Mouse (Mus musculus): ENCODE data around the gene Isca1. TPM values are rescaled to one million over a fixed set of nuclear protein-coding genes. Genes with fewer than 3 reads are reported as not detected.
"Not testable (repeated sequence)": the region's sequence is repeated elsewhere in the genome, so short reads cannot be mapped to it uniquely, and the experiment has no call there.

Gene Isca1
- polyA plus RNA-seq, 1 experiment from 2014 or later = 153 TPM

DNA sequence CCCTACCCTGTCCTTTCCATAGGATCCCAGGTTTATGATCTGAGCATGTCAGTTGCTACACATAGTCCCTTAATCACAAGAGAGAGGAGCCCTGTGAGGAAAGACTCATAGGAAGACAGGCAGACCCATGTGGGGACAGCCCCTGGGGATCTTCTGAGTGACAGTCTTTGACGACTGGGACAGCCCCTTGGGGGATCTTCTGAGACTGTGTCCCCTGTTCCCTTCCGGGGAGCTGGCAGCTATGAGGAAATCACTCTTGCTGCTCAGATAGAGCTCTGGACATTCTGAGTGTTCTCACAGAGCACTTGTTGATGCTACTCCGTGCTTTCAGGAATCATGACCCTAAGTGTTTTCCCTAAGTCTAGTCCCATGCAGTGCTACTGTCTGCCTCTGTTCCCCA lies 55.9 kb downstream of the Isca1 start:
- no peaks in the 10 kb centered on the region for H3K4me1 ChIP-seq (replicated peaks; ENCODE audit: insufficient read depth, low read length)
- WGBS = 44% methylated on average over 3 of the region's 3 CpGs
- DNase-seq (ENCODE audit: low spot score) (no peak), ATAC-seq (replicated peaks; ENCODE audit: low FRiP score, low read depth) (no peak)
- H3K9ac ChIP-seq (ENCODE audit: low read depth, low read length) = no peak overlapping the region
- no peak for TF ChIP-seq CTCF (IDR thresholded peaks at IDR 0.05; ENCODE audit: low read depth)
- H3K36me3 ChIP-seq (ENCODE audit: insufficient read depth, low read length) = no peaks in the 10 kb centered on the region
- H3K27me3 ChIP-seq (ENCODE audit: insufficient read depth, low read length) = no peaks in the 10 kb centered on the region
- H3K9me3 ChIP-seq (replicated peaks; ENCODE audit: low read length) = no peaks in the 10 kb centered on the region
- H3K27ac ChIP-seq = no peak overlapping the region
- H3K4me3 ChIP-seq (replicated peaks; ENCODE audit: low read depth, low read length) = no peak overlapping the region
- H3K4me2 ChIP-seq (ENCODE audit: low read length) = no peak overlapping the region

DNA sequence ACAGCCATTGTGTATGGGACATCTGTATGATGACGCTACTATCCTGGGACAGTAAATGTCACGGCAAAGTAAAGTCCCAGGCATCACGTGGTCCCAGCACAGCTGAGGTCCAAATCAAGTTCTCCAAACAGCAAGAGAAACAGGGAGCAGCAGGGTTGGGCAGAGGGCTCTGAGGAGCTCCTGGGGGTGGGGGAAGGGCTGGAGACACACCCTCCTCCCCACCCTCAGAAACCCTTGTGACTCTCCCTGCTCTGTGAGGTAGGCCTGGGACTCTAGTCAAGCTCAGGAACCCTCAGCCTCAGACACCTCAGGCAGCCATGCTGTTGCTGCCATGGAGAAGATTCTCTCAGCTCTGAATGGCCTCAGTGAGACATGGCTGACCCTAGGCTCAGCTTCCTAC lies 57.6 kb downstream of the Isca1 start, which contains the start of gene Spata31d1b:
Gene Spata31d1b (plus strand): TSS at position 301 of the 400 bp plus-strand sequence.
- not testable (repeated sequence) for H3K9me3 ChIP-seq (replicated peaks; ENCODE audit: low read length); H3K4me1 ChIP-seq (replicated peaks; ENCODE audit: insufficient read depth, low read length); ATAC-seq (replicated peaks; ENCODE audit: low FRiP score, low read depth); H3K4me3 ChIP-seq (replicated peaks; ENCODE audit: low read depth, low read length); H3K27me3 ChIP-seq (ENCODE audit: insufficient read depth, low read length); H3K4me2 ChIP-seq (ENCODE audit: low read length); H3K27ac ChIP-seq; DNase-seq (ENCODE audit: low spot score); H3K9ac ChIP-seq (ENCODE audit: low read depth, low read length); H3K36me3 ChIP-seq (ENCODE audit: insufficient read depth, low read length)
- WGBS = 67% methylated on average over 3 of the region's 3 CpGs

- no peaks in the 10 kb centered on the region for H3K27me3 ChIP-seq (ENCODE audit: insufficient read depth, low read length)
- no peak for TF ChIP-seq CTCF (IDR thresholded peaks at IDR 0.05; ENCODE audit: low read depth)
- 90% methylated on average over 15 of the region's 15 CpGs for WGBS
- H3K4me1 ChIP-seq (replicated peaks; ENCODE audit: insufficient read depth, low read length) = no peaks in the 10 kb centered on the region
- H3K27ac ChIP-seq = no peak within 1 kb of the TSS
- ATAC-seq (replicated peaks; ENCODE audit: low FRiP score, low read depth) (no peak), DNase-seq (ENCODE audit: low spot score) (no peak)
- H3K4me2 ChIP-seq (ENCODE audit: low read length) = no peak within 1 kb of the TSS
- no peak within 1 kb of the TSS for H3K9ac ChIP-seq (ENCODE audit: low read depth, low read length)
- no peaks in the 10 kb centered on the region for H3K9me3 ChIP-seq (replicated peaks; ENCODE audit: low read length)
- no peak within 1 kb of the TSS for H3K4me3 ChIP-seq (replicated peaks; ENCODE audit: low read depth, low read length)
- no peaks in the 10 kb centered on the region for H3K36me3 ChIP-seq (ENCODE audit: insufficient read depth, low read length)
Observed at GRCm38 (mm10) chr13:59710230-59710629, 59.4 kb downstream of the Isca1 start, which contains the start of gene Spata31d1a. Gene Spata31d1a (minus strand): TSS chr13:59710330.

Other genes with a start within 250 kb of the Isca1 start
- 10.1 and 13.9 TPM in 2 replicates for gene Agtpbp1, start 184.6 kb downstream of the Isca1 start, polyA plus RNA-seq (2015; fragmentation: Nextera tagmentation; extraction: Ambion mirVana)
- 87.2 and 91.9 TPM in 2 replicates for gene Naa35, start 184.6 kb downstream of the Isca1 start, polyA plus RNA-seq (2015; fragmentation: Nextera tagmentation; extraction: Ambion mirVana)
- gene Golm1, start 94.0 kb downstream of the Isca1 start, polyA plus RNA-seq (2015; fragmentation: Nextera tagmentation; extraction: Ambion mirVana) = 22.9 and 23.0 TPM in 2 replicates
- not detected in 2 replicates for gene 4921517D22Rik, start 75.7 kb downstream of the Isca1 start, polyA plus RNA-seq (2015; fragmentation: Nextera tagmentation; extraction: Ambion mirVana)
- gene Spata31d1a, start 59.5 kb downstream of the Isca1 start, polyA plus RNA-seq (2015; fragmentation: Nextera tagmentation; extraction: Ambion mirVana) = 0.19 TPM in 1 of 2 replicates, not detected in the other
- gene Spata31d1b, start 57.5 kb downstream of the Isca1 start, polyA plus RNA-seq (2015; fragmentation: Nextera tagmentation; extraction: Ambion mirVana) = not detected in 2 replicates
- not detected in 2 replicates for gene Spata31d1d, start 38.1 kb downstream of the Isca1 start, polyA plus RNA-seq (2015; fragmentation: Nextera tagmentation; extraction: Ambion mirVana)
- gene 1700014D04Rik, start 23.1 kb downstream of the Isca1 start, polyA plus RNA-seq (2015; fragmentation: Nextera tagmentation; extraction: Ambion mirVana) = not detected in 2 replicates
- gene Gm49354, start 12.4 kb upstream of the Isca1 start, polyA plus RNA-seq (2015; fragmentation: Nextera tagmentation; extraction: Ambion mirVana) = not detected in 2 replicates
- 34.7 and 38.7 TPM in 2 replicates for gene Tut7, start 53.3 kb upstream of the Isca1 start, polyA plus RNA-seq (2015; fragmentation: Nextera tagmentation; extraction: Ambion mirVana)